Mouse (Mus musculus): ENCODE results near the gene Spdya. TPM values are rescaled to one million over a fixed set of nuclear protein-coding genes. Genes with fewer than 3 reads are reported as not detected.

Spdya gene
- polyA plus RNA-seq (2014; fragmentation: Illumina TruSeq; extraction: RNeasy Lipid Tissue Mini Kit (QIAGEN cat#74804)) = 2.3 TPM

DNA sequence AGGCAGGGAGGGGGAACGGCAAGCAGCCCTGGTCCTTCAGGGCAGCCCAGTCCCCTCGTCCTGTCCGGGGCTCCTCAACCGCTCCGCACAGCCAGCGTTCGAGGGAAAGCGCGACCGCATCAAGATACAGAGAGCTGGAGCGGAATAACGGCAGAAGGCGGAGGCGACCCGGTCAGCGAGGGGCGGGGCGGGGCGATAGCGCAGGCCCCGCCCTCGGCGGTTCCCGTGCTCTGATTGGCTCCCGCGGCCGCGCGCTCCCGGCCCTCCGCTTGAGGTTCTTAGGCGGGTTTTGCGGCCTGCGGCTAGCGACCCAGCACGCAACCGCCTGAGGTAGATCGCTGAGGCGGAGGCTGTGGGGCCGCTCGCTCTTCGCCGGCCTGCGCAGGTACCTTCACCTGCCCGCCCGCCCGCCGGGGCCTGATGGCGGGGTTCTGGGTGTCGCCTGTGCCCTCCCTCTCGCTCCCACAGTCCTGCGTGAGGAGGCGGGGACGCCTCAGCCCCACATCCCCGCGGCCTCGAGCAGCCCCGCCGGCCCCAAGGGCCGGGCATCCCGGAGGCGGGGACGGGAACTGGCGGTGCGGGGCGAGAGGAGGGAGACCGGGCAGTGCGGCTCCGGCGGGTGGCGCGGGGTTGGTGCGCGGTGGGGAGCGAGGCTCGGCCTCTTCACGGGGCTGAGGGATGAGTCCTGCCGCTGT lies at the start of gene Spdya:
Gene Spdya, plus strand, starts transcription at position 305 of the 695 bp plus-strand sequence.

DNA sequence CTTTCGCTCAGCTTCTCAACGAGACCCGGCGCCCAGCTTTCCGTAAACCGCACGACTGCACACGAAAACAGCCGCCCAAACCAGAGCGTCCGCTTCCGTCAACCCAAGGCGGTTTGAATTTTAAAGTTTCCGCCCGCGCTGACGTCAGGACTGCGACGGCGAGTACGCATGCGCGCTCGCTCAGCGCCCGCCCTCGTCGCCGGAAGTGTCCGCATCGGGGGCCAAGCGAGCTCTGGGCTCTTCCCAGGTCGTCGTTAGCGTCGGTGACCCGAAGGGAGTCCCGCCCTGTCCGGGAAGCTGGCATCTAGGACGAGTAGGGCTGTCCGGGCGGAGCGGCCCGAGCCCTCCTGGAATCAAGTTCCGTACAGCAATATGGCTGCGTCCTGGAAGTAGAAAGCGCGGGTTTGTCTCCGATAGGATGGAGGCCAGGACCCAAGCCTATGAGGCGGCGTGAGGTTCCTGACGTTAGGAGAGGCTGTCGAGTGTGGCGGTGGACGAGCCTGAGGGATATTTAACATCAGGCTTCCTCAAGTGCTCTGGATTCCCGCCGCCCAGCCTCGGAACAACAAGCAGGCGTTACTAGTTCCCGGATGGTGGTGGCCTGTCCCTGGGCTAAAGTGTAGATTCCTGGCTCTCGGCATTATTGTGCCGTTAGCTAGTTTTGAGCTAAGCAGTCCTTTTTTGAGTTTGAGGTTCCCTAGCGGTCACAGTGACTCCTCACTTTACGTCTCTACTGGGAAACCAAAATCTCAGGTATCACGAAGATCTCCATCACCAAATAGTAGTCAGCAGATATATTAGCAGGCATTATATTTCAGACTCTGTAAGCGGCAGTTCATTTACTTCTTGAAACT lies 24.9 kb upstream of the Spdya start, which contains the start of gene Ndc80:
Gene Ndc80, minus strand, starts transcription at position 147 of the 854 bp plus-strand sequence.

DNA sequence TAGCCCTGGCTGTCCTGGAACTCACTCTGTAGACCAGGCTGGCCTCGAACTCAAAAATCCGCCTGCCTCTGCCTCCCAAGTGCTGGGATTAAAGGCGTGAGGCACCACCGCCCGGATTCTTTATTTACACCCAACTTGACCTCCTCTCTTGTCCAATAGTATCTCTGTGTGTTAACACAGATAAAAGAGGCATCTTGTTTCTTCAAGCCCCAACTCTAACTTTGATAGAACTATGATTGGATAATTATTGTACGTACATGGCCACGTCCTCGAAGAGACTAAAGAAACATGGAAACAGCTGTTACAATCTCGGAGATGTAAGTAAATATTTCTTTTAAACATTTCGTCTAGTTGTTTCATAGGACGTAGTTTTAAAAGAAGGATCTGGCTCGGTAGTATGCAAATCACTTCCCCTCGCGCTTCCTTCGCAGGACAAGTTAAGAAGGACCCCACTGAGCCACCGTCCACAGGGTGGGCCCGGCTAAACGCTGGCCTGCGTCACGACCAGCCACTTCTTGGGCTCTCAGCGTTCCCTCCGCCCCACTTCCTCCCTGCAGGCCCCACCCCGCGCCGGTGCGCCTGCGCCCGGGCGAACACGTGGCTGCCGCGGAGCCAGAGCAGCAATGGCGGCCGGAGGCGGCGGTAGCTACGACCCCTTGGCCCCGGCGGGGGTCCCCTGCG lies 63.9 kb downstream of the Spdya start, which contains the start of gene Wdr43:
Gene Wdr43, plus strand, starts transcription at position 258 of the 681 bp plus-strand sequence.

Other genes starting within 250 kb of the Spdya start
- 10.9 TPM for gene Emilin2, start 240.1 kb upstream of the Spdya start, polyA plus RNA-seq (2014; fragmentation: Illumina TruSeq; extraction: RNeasy Lipid Tissue Mini Kit (QIAGEN cat#74804))
- gene Gm4707, start 92.1 kb upstream of the Spdya start, polyA plus RNA-seq (2014; fragmentation: Illumina TruSeq; extraction: RNeasy Lipid Tissue Mini Kit (QIAGEN cat#74804)) = not detected
- 146 TPM for gene Smchd1, start 76.7 kb upstream of the Spdya start, polyA plus RNA-seq (2014; fragmentation: Illumina TruSeq; extraction: RNeasy Lipid Tissue Mini Kit (QIAGEN cat#74804))
- 35.4 TPM for gene Ndc80, start 25.2 kb upstream of the Spdya start, polyA plus RNA-seq (2014; fragmentation: Illumina TruSeq; extraction: RNeasy Lipid Tissue Mini Kit (QIAGEN cat#74804))
- gene Wdr43, start 63.8 kb downstream of the Spdya start, polyA plus RNA-seq (2014; fragmentation: Illumina TruSeq; extraction: RNeasy Lipid Tissue Mini Kit (QIAGEN cat#74804)) = 175 TPM
- 0.14 TPM for gene Togaram2, start 121.2 kb downstream of the Spdya start, polyA plus RNA-seq (2014; fragmentation: Illumina TruSeq; extraction: RNeasy Lipid Tissue Mini Kit (QIAGEN cat#74804))
- gene Pcare, start 200.8 kb downstream of the Spdya start, polyA plus RNA-seq (2014; fragmentation: Illumina TruSeq; extraction: RNeasy Lipid Tissue Mini Kit (QIAGEN cat#74804)) = not detected
- gene Clip4, start 216.4 kb downstream of the Spdya start, polyA plus RNA-seq (2014; fragmentation: Illumina TruSeq; extraction: RNeasy Lipid Tissue Mini Kit (QIAGEN cat#74804)) = 47.2 TPM